Mouse (Mus musculus): ENCODE results near the gene Ccdc153.

DNA sequence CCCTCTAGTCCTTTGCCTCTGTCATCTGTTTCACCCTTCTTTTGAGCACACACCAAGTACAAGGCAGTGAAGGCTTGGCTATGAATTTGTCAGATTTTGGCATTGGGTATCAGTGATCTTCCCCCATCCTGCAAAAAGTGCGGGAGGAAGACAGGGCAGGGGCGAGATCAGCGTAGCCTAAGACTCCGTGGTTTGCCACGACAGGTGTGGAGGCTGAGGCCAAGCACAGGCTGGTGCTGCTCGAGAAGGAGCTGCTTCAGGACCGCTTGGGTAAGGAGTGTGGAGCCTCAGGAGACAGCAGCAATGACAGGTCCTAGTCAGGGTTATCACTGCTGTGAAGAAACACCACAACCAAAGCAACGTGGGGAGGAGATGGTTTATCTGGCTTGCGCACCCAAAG lies 942 bp downstream of the Ccdc153 start:
- TF ChIP-seq CTCF (IDR thresholded peaks at IDR 0.05; ENCODE audit: low read depth) (no peak), EP300 (IDR thresholded peaks at IDR 0.05; ENCODE audit: low read depth) (no peak)

All from liver, embryonic 14.5 days (tissue).